Mouse (Mus musculus) kidney, postnatal 0 days (tissue): Measurements from ENCODE around the gene Ube2l6. TPM values are rescaled to one million over a fixed set of nuclear protein-coding genes. Genes with fewer than 3 reads are reported as not detected.

Source experiments
- ATAC-seq: fragments of 200-750 bp; cut with Nextera tagmentation; replicated peaks from 2 replicates; pipeline ENCODE4 v1.8.0; 2017; ENCODE audit warnings: low read depth, moderate number of reproducible peaks, moderate TSS enrichment, moderate library complexity; ENCODE audit not compliant: low FRiP score
- DNase-seq: peaks from one replicate; pipeline ENCODE4 v3.0.0-alpha.2; 2016; ENCODE audit warnings: low spot score
- H3K27ac ChIP-seq: fragments of 300-500 bp; sonication (generic); 2 replicates; pipeline ENCODE4 v1.5.1; 2014; ENCODE audit warnings: mild to moderate bottlenecking
- H3K27me3 ChIP-seq: fragments of 300-500 bp; sonication (generic); 2 replicates; pipeline ENCODE4 v1.6.1; 2014; ENCODE audit warnings: low read length, mixed read lengths; ENCODE audit not compliant: insufficient read depth
- H3K36me3 ChIP-seq: fragments of 300-500 bp; sonication (generic); 2 replicates; pipeline ENCODE4 v1.6.1; 2014; ENCODE audit warnings: low read length, mixed read lengths; ENCODE audit not compliant: insufficient read depth
- H3K4me1 ChIP-seq: fragments of 300-500 bp; sonication (generic); replicated peaks from 2 replicates; pipeline ENCODE4 v1.6.1; 2014; ENCODE audit warnings: antibody characterized with exemption, low read length, mixed read lengths; ENCODE audit not compliant: insufficient read depth
- H3K4me2 ChIP-seq: fragments of 300-500 bp; sonication (generic); 2 replicates; pipeline ENCODE4 v1.6.1; 2014; ENCODE audit warnings: mild to moderate bottlenecking, low read length, moderate library complexity, mixed read lengths
- H3K4me3 ChIP-seq: fragments of 300-500 bp; sonication (generic); replicated peaks from 2 replicates; pipeline ENCODE4 v1.5.1; 2014; ENCODE audit warnings: low read depth, low read length
- H3K9ac ChIP-seq: fragments of 300-500 bp; sonication (generic); 2 replicates; pipeline ENCODE4 v1.6.1; 2014; ENCODE audit warnings: low read depth, low read length
- H3K9me3 ChIP-seq: fragments of 300-500 bp; sonication (generic); replicated peaks from 2 replicates; pipeline ENCODE4 v1.6.1; 2016; ENCODE audit warnings: low read length, inconsistent platforms, mixed read lengths
- CTCF ChIP-seq: IDR thresholded peaks from 2 replicates; pipeline ENCODE4 v1.5.1; 2016; ENCODE audit warnings: antibody characterized with exemption, low read depth, mild to moderate bottlenecking, moderate library complexity
- WGBS: fragments of 180-500 bp; shearing (Covaris S2); extraction: QIAGEN DNeasy Blood & Tissue Kit; methylation state at CpG from one replicate; pipeline ENCODE4 v1.1.7; 2014; 5-methylcytosine and 5-hydroxymethylcytosine counted together
- polyA plus RNA-seq: library from polyadenylated mRNA; unstranded; fragments of >200 nt; fragmentation: Nextera tagmentation; extraction: Ambion mirVana; gene quantifications from 2 replicates; pipeline ENCODE4 v1.2.1, GENCODE M21; 2015

The Ube2l6 gene
- polyA plus RNA-seq, 1 experiment from 2014 or later = 33.9 TPM

GRCm38 (mm10) chr2:84774751-84775150, 23.9 kb upstream of the Ube2l6 start:
- Histone ChIP-seq H3K4me2 (peak overlapping the region; percentile 56), H3K9ac (peak overlapping the region; percentile 46), H3K4me1 (peaks cover 3% of the 10 kb centered on the region; the same call in 1 of the 2 replicates), H3K27ac (peak overlapping the region; percentile 80), H3K27me3 (no peaks in the 10 kb centered on the region), H3K36me3 (no peaks in the 10 kb centered on the region), H3K9me3 (no peaks in the 10 kb centered on the region), H3K4me3 (peak overlapping the region; percentile 37)
- TF ChIP-seq CTCF = peak; percentile 25; the same call in 1 of the 2 replicates
- 2% methylated on average over 15 of the region's 15 CpGs for WGBS
- ATAC-seq (peak; percentile 93), DNase-seq (peak; percentile 98)

- Histone ChIP-seq H3K27ac (peak within 1 kb of the TSS; percentile 80), H3K27me3 (no peaks in the 10 kb centered on the region), H3K4me1 (peaks cover 3% of the 10 kb centered on the region; the same call in 1 of the 2 replicates), H3K4me2 (peak within 1 kb of the TSS; percentile 56), H3K9ac (peak within 1 kb of the TSS; percentile 46), H3K9me3 (no peaks in the 10 kb centered on the region), H3K4me3 (peak within 1 kb of the TSS; percentile 37), H3K36me3 (no peaks in the 10 kb centered on the region)
- TF ChIP-seq CTCF = no peak
- 38% methylated on average over 9 of the region's 9 CpGs for WGBS
- ATAC-seq = peak; percentile 47; the same call in 1 of the 2 replicates
- DNase-seq = peak; percentile 53
These were observed 23.4 kb upstream of the Ube2l6 start, which contains the start of gene Serping1 for GRCm38 (mm10) chr2:84775241-84775640. Serping1 (minus strand) TSS chr2:84775444.

- TF ChIP-seq CTCF = no peak
- Histone ChIP-seq H3K36me3 (no peaks in the 10 kb centered on the region), H3K4me3 (no peak overlapping the region), H3K27ac (peak overlapping the region; percentile 80; the same call in 1 of the 2 replicates), H3K9me3 (no peaks in the 10 kb centered on the region), H3K4me1 (peaks cover 3% of the 10 kb centered on the region; the same call in 1 of the 2 replicates), H3K4me2 (no peak overlapping the region), H3K27me3 (no peaks in the 10 kb centered on the region), H3K9ac (no peak overlapping the region)
- DNase-seq (peak; percentile 17), ATAC-seq (no peak)
- 60% methylated on average over 6 of the region's 6 CpGs for WGBS
These were observed 23.0 kb upstream of the Ube2l6 start for GRCm38 (mm10) chr2:84775665-84776064.

GRCm38 (mm10) chr2:84777706-84778105, 20.9 kb upstream of the Ube2l6 start:
- TF ChIP-seq CTCF = no peak
- no peaks in the 10 kb centered on the region for H3K9me3 ChIP-seq
- ATAC-seq (no peak), DNase-seq (no peak)
- no peak overlapping the region for H3K4me3 ChIP-seq
- H3K4me2 ChIP-seq = no peak overlapping the region
- H3K9ac ChIP-seq = no peak overlapping the region
- H3K4me1 ChIP-seq = peaks cover 3% of the 10 kb centered on the region; the same call in 1 of the 2 replicates
- H3K36me3 ChIP-seq = no peaks in the 10 kb centered on the region
- no peaks in the 10 kb centered on the region for H3K27me3 ChIP-seq
- H3K27ac ChIP-seq = no peak overlapping the region
- 66% methylated on average over 3 of the region's 3 CpGs for WGBS

- DNase-seq = peak; percentile 24
- H3K9me3 ChIP-seq = no peaks in the 10 kb centered on the region
- no peaks in the 10 kb centered on the region for H3K27me3 ChIP-seq
- no peak overlapping the region for H3K4me2 ChIP-seq
- no peak overlapping the region for H3K9ac ChIP-seq
- peak; percentile 47; the same call in 1 of the 2 replicates for TF ChIP-seq CTCF
- WGBS = 56% methylated on average over 6 of the region's 6 CpGs
- no peak overlapping the region for H3K4me3 ChIP-seq
- H3K27ac ChIP-seq = no peak overlapping the region
- H3K36me3 ChIP-seq = no peaks in the 10 kb centered on the region
- ATAC-seq = no peak
- H3K4me1 ChIP-seq = peaks cover 5% of the 10 kb centered on the region; the same call in 1 of the 2 replicates
These were observed 19.4 kb upstream of the Ube2l6 start for GRCm38 (mm10) chr2:84779210-84779609.

GRCm38 (mm10) chr2:84783315-84783714, 15.3 kb upstream of the Ube2l6 start:
- 74% methylated on average over 1 of the region's 1 CpGs for WGBS

More at GRCm38 (mm10) chr2:84783315-84783714, 15.3 kb upstream of the Ube2l6 start:
- H3K4me3 ChIP-seq = no peak overlapping the region
- H3K27ac ChIP-seq = peak overlapping the region; percentile 42; the same call in 1 of the 2 replicates
- H3K4me2 ChIP-seq = no peak overlapping the region
- H3K9me3 ChIP-seq = no peaks in the 10 kb centered on the region
- H3K9ac ChIP-seq = no peak overlapping the region
- H3K36me3 ChIP-seq = no peaks in the 10 kb centered on the region
- TF ChIP-seq CTCF = no peak
- H3K4me1 ChIP-seq = 0 out of 2 replicates have a peak, but pooled peaks cover 6% of the 10 kb centered on the region
- H3K27me3 ChIP-seq = no peaks in the 10 kb centered on the region
- ATAC-seq = no peak
- no peak for DNase-seq
